Mouse (Mus musculus): ENCODE data around the gene Tbrg1.

GRCm38 (mm10) chr9:37628581-37628980, 28.5 kb downstream of the Tbrg1 start:
- TF ChIP-seq POLR2A (IDR thresholded peaks at IDR 0.05; ENCODE audit: low read depth, low read length), result no peak
- TF ChIP-seq CTCF (IDR thresholded peaks at IDR 0.05; ENCODE audit: extremely low read depth, insufficient read depth, insufficient read length, insufficient replicate concordance), result no peak
